Mouse (Mus musculus) C2C12 (cell line): ENCODE measurements around the gene Ankrd61.

Experiments used
- CTCF ChIP-seq: IDR thresholded peaks from one replicate; pipeline ENCODE4 v1.5.1; 2011; ENCODE audit not compliant: control insufficient read depth, insufficient read depth, insufficient read length
- USF1 ChIP-seq: IDR thresholded peaks from one replicate; pipeline ENCODE4 v1.6.1; 2011; ENCODE audit warnings: low read depth, mild to moderate bottlenecking, control low read depth, moderate library complexity

- TF ChIP-seq CTCF (no peak), USF1 (no peak)
These were observed 6.3 kb upstream of the Ankrd61 start for GRCm38 (mm10) chr5:143903813-143904212.
